Mouse (Mus musculus) forebrain, embryonic 14.5 days (tissue): ENCODE measurements at regions not wholly inside any gene's neighbourhood (a gene's known extent, or its start where the extent isn't known, plus 50 kb on each side); places are given as distances from the start of the nearest gene placed in this dataset.
A peak's percentile ranks its signal among the peaks of the same experiment; 100 is the strongest.

ENCODE experiments used
- ATAC-seq: fragments of 200-750 bp; cut with Nextera tagmentation; 2 replicates; pipeline ENCODE4 v1.8.0; 2017; ENCODE audit warnings: mild to moderate bottlenecking, moderate library complexity
- DNase-seq: peaks from one replicate; pipeline ENCODE4 v3.0.0-alpha.2; 2015; ENCODE audit warnings: low spot score
- H3K27ac ChIP-seq: fragments of 300-500 bp; sonication (generic); 2 replicates; pipeline ENCODE4 v1.5.1; 2014; ENCODE audit warnings: low read depth, mild to moderate bottlenecking, control low read depth, low read length, moderate library complexity
- H3K27me3 ChIP-seq: fragments of 300-500 bp; sonication (generic); replicated peaks from 2 replicates; pipeline ENCODE4 v1.6.1; 2014; ENCODE audit warnings: low read length, control low read depth, mixed read lengths; ENCODE audit not compliant: control insufficient read depth, insufficient read depth
- H3K36me3 ChIP-seq: fragments of 300-500 bp; sonication (generic); 2 replicates; pipeline ENCODE4 v1.6.1; 2014; ENCODE audit warnings: low read length, control low read depth; ENCODE audit not compliant: control insufficient read depth, insufficient read depth
- H3K4me1 ChIP-seq: fragments of 300-500 bp; sonication (generic); 2 replicates; pipeline ENCODE4 v1.6.1; 2014; ENCODE audit warnings: antibody characterized with exemption, low read length, control low read depth; ENCODE audit not compliant: control insufficient read depth, insufficient read depth
- H3K4me2 ChIP-seq: fragments of 300-500 bp; sonication (generic); 2 replicates; pipeline ENCODE4 v1.6.1; 2014; ENCODE audit warnings: mild to moderate bottlenecking, control low read depth, low read length
- H3K4me3 ChIP-seq: fragments of 300-500 bp; sonication (generic); 2 replicates; pipeline ENCODE4 v1.5.1; 2014; ENCODE audit warnings: low read depth, low read length, control low read depth
- H3K9ac ChIP-seq: fragments of 300-500 bp; sonication (generic); 2 replicates; pipeline ENCODE4 v1.6.1; 2014; ENCODE audit warnings: mild to moderate bottlenecking, low read length, control low read depth, moderate library complexity
- H3K9me3 ChIP-seq: fragments of 300-500 bp; sonication (generic); replicated peaks from 2 replicates; pipeline ENCODE4 v1.6.1; 2016; ENCODE audit warnings: low read length, control low read depth, mixed read lengths; ENCODE audit not compliant: control insufficient read depth
- WGBS: fragments of 180-500 bp; shearing (Covaris S2); extraction: QIAGEN DNeasy Blood & Tissue Kit; methylation state at CpG from one replicate; pipeline ENCODE4 v1.1.7; 2014; 5-methylcytosine and 5-hydroxymethylcytosine counted together

GRCm38 (mm10) chr6:84463592-84464367 is 129.9 kb downstream of the Cyp26b1 start:
- Histone ChIP-seq H3K4me3 (no peak overlapping the region), H3K4me1 (no peaks in the 10 kb centered on the region), H3K36me3 (no peaks in the 10 kb centered on the region), H3K9ac (no peak overlapping the region), H3K4me2 (no peak overlapping the region), H3K27ac (no peak overlapping the region), H3K9me3 (no peaks in the 10 kb centered on the region), H3K27me3 (no peaks in the 10 kb centered on the region)
- 88% methylated on average over 7 of the region's 7 CpGs for WGBS
- ATAC-seq (no peak), DNase-seq (no peak)

GRCm38 (mm10) chr6:84456803-84457202 is 136.9 kb downstream of the Cyp26b1 start:
- WGBS, result 92% methylated on average over 3 of the region's 3 CpGs
- Histone ChIP-seq H3K36me3 (no peaks in the 10 kb centered on the region), H3K4me1 (no peaks in the 10 kb centered on the region), H3K9ac (no peak overlapping the region), H3K27ac (no peak overlapping the region), H3K27me3 (no peaks in the 10 kb centered on the region), H3K9me3 (no peaks in the 10 kb centered on the region), H3K4me2 (no peak overlapping the region), H3K4me3 (no peak overlapping the region)
- ATAC-seq (no peak), DNase-seq (no peak)

- DNase-seq, result peak; percentile 59
- no peak overlapping the region for H3K4me3 ChIP-seq
- no peaks in the 10 kb centered on the region for H3K36me3 ChIP-seq
- no peak overlapping the region for H3K4me2 ChIP-seq
- no peak for ATAC-seq
- H3K9ac ChIP-seq, result no peak overlapping the region
- H3K9me3 ChIP-seq, result no peaks in the 10 kb centered on the region
- H3K27me3 ChIP-seq, result no peaks in the 10 kb centered on the region
- H3K4me1 ChIP-seq, result no peaks in the 10 kb centered on the region
- no peak overlapping the region for H3K27ac ChIP-seq
- 61% methylated on average over 4 of the region's 4 CpGs for WGBS
Measured at GRCm38 (mm10) chr6:84445093-84445492, 148.6 kb downstream of the Cyp26b1 start.

GRCm38 (mm10) chr6:84442667-84443066 is 151.0 kb downstream of the Cyp26b1 start:
- H3K27ac ChIP-seq, result no peak overlapping the region
- no peak for ATAC-seq
- no peak overlapping the region for H3K4me2 ChIP-seq
- H3K4me1 ChIP-seq, result no peaks in the 10 kb centered on the region
- 81% methylated on average over 1 of the region's 1 CpGs for WGBS
- H3K9me3 ChIP-seq, result no peaks in the 10 kb centered on the region
- H3K9ac ChIP-seq, result no peak overlapping the region
- H3K36me3 ChIP-seq, result no peaks in the 10 kb centered on the region
- no peak for DNase-seq
- H3K4me3 ChIP-seq, result no peak overlapping the region
- H3K27me3 ChIP-seq, result no peaks in the 10 kb centered on the region

GRCm38 (mm10) chr6:84441721-84442480 is 151.8 kb downstream of the Cyp26b1 start:
- Histone ChIP-seq H3K4me3 (no peak overlapping the region), H3K9ac (no peak overlapping the region), H3K36me3 (no peaks in the 10 kb centered on the region), H3K4me2 (no peak overlapping the region), H3K9me3 (no peaks in the 10 kb centered on the region), H3K27me3 (no peaks in the 10 kb centered on the region), H3K4me1 (no peaks in the 10 kb centered on the region), H3K27ac (no peak overlapping the region)
- ATAC-seq, result no peak
- WGBS, result 45% methylated on average over 5 of the region's 5 CpGs
- DNase-seq, result no peak

- no peak overlapping the region for H3K9ac ChIP-seq
- no peaks in the 10 kb centered on the region for H3K9me3 ChIP-seq
- DNase-seq (no peak), ATAC-seq (no peak)
- 89% methylated on average over 1 of the region's 1 CpGs for WGBS
- no peak overlapping the region for H3K4me3 ChIP-seq
- H3K27me3 ChIP-seq, result no peaks in the 10 kb centered on the region
- H3K27ac ChIP-seq, result no peak overlapping the region
- H3K4me2 ChIP-seq, result no peak overlapping the region
- H3K36me3 ChIP-seq, result no peaks in the 10 kb centered on the region
- H3K4me1 ChIP-seq, result no peaks in the 10 kb centered on the region
Measured at GRCm38 (mm10) chr6:84436716-84437115, 157.0 kb downstream of the Cyp26b1 start.

- DNase-seq (no peak), ATAC-seq (no peak)
- H3K4me2 ChIP-seq, result no peak overlapping the region
- 93% methylated on average over 6 of the region's 6 CpGs for WGBS
- no peak overlapping the region for H3K4me3 ChIP-seq
- no peaks in the 10 kb centered on the region for H3K4me1 ChIP-seq
- H3K9me3 ChIP-seq, result no peaks in the 10 kb centered on the region
- H3K27me3 ChIP-seq, result no peaks in the 10 kb centered on the region
- no peaks in the 10 kb centered on the region for H3K36me3 ChIP-seq
- no peak overlapping the region for H3K9ac ChIP-seq
- H3K27ac ChIP-seq, result no peak overlapping the region
Measured at GRCm38 (mm10) chr6:84434532-84434931, 159.2 kb downstream of the Cyp26b1 start.

- DNase-seq (no peak), ATAC-seq (no peak)
- Histone ChIP-seq H3K27ac (no peak overlapping the region), H3K36me3 (no peaks in the 10 kb centered on the region), H3K27me3 (no peaks in the 10 kb centered on the region), H3K9ac (no peak overlapping the region), H3K4me2 (no peak overlapping the region), H3K4me3 (no peak overlapping the region), H3K4me1 (no peaks in the 10 kb centered on the region), H3K9me3 (no peaks in the 10 kb centered on the region)
- 74% methylated on average over 2 of the region's 2 CpGs for WGBS
Measured at GRCm38 (mm10) chr6:84431622-84431955, 162.1 kb downstream of the Cyp26b1 start.

- Histone ChIP-seq H3K4me1 (no peaks in the 10 kb centered on the region), H3K36me3 (no peaks in the 10 kb centered on the region), H3K4me2 (no peak overlapping the region), H3K9me3 (no peaks in the 10 kb centered on the region), H3K27me3 (no peaks in the 10 kb centered on the region), H3K9ac (no peak overlapping the region), H3K27ac (no peak overlapping the region), H3K4me3 (no peak overlapping the region)
- WGBS, result 65% methylated on average over 12 of the region's 12 CpGs
- DNase-seq (no peak), ATAC-seq (no peak)
Measured at GRCm38 (mm10) chr6:84430925-84431621, 162.6 kb downstream of the Cyp26b1 start.
